Mouse (Mus musculus) left cerebral cortex, adult 11 months (tissue): ENCODE data around the gene Stub1.

ENCODE experiments used
- DNase-seq: peaks from one replicate; pipeline ENCODE4 v3.0.0; 2022; ENCODE audit warnings: low spot score

Stub1 gene

DNA sequence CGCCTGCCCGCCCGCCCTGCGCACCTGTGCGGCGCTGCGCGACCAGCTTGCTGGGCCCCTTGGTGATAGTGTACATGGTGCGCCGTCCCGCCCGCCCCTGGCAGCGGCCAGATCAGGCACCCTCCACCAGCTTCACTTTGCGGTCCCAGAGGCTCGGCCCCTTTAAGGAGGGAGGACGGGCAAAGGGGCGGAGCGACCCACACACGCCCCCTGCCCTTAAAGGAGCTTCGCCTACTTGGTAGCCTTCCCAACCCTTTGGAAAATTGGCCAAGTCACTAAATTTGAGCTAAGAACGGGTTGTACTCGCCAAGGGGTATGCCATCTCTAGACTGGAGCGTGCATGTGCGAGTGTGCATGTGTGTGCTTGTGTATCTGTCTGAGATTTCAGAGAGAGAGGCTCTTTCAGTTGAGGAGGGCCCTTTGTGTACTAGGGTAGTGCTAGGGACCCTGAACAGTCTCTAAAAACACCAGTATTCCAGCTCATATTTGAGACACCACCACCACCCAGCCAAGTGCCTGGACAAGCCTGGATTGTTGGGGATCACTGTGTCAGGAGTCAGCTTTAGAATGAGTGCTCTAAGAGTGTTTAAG is 35.5 kb upstream of the Stub1 start, which contains the start of gene Mcrip2:
Gene Mcrip2, minus strand, starts transcription at position 164 of the 591 bp plus-strand sequence.
- DNase-seq: peak; percentile 74

DNA sequence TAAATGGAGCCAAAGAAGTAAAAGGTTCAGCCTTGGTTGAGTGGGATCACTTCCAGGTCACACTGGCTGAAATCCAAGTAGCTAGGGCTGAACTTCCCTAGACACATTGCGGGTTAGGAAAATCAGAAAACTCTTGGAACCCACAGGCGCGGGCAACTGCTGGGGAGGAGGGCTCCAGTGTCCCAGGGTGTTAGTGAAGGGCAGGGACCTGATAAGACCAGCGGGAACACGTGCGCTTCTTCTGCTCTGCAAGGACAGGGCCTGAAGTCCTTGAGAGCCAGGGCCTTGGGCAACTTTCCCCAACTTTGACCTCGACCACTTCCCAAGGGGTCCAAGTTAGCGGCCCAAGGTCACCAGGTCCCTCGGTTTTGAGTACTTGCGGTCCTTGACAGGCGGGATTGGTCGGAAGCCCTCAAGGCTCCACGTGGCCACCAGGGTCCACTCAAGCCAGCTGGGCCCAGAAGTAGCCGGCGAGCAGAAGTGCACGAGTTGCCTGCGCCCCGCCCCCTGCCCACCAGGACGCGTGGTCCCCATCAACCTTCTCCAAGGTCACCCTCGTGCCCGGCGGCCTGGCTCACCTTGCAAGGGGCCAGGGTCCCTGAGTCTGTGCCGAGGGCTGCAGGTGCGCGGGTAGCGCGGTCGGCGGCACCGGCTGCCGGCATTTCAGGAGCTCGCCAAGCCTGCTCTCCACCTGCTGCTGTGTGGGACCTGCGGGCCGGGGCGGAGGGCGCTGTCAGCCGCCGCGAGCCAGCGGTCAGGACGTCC is 34.8 kb upstream of the Stub1 start:
- DNase-seq: no peak

DNA sequence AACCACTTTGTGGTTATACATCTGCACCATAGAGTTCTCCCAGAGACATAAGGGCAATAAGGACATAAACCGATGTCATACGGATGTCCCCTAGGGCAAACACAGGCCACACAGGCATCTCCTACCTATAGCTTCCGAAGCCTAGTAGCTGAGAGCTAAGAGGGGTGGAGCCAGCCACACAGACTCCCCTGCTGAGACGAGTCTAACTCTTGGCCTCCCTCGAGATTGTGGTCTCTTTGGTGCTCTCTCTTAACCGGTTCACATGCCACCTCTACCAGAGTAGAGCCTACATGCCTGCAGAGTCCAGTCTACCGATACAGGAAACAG is 34.3 kb upstream of the Stub1 start:
- no peak for DNase-seq

DNA sequence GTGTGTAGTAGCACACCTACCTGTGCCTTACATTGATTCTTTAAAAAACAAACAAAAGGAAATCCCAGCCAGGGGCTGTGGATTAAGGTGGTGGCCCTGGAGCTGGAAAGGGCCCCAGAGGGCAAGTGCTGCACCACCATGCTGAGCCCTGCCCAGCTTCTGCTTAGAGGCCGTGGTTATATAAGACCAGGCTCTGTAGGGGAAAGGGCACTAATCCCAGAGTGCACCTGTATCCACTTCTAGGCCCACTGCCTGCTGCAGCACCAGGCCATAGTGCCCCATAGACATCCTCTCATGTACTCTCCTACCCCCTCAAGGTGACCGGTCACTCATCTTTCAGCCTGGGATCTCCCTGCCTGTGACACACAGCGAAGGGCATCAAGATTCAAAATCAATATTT is 33.0 kb upstream of the Stub1 start:
- DNase-seq: no peak

DNA sequence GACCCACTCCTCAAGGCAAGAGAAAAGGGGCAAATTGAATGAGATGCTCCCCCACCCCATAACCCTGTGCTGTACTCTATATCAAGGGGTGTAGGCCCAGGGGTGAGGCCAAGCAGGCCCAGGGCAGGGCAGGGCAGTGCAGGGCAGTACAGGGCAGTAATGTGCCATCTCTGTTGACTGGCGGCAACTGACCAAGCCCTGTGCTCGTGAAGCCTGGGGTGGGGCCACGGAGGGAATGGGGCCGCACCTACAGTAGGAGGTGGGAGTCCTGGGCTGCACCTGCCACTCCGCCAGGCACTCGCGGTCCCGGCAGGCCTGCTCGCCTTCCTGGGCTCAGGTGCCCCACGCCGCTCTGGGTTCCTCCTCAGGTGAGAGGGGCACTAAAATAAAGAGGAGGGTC is 32.1 kb upstream of the Stub1 start:
- DNase-seq: no peak

DNA sequence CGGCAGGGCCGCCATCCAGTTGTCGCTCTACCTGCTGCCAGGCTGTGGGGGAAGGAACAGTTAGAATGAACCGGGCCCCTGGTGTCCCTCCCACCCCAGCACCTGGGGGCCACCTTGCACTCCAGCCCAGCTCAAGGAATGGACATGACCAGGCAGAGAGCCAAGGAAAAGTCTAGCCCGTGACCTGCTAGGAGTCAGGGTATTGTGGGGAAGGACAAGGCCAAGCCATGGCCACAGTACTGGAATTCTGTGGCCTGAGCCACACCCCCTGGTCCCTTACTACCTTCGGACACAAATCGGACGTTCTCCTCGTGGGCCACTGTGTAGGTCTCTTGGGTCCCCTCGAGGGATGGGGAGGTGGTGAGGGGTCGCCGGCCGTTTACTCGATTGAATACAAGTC is 31.1 kb upstream of the Stub1 start:
- no peak for DNase-seq

DNA sequence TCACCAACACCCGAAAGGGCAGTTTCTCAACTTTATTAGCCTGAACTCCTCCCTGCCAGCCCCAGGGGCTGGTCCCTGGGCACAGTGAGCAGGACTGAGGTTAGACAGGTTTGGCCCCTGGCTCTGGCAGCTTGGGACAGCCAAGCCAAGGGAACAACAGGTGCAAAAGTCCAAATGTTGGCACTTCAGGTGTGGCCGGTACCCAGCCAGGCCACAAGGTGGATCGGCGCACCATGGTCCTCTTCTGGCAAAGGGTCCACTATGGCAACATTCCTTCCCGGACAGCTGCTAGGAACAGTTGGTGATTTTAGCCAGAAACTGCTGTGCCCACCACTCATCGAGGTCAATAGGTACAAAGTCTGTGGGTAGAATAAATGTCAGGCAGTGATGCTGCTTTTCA is 30.5 kb upstream of the Stub1 start:
- no peak for DNase-seq

DNA sequence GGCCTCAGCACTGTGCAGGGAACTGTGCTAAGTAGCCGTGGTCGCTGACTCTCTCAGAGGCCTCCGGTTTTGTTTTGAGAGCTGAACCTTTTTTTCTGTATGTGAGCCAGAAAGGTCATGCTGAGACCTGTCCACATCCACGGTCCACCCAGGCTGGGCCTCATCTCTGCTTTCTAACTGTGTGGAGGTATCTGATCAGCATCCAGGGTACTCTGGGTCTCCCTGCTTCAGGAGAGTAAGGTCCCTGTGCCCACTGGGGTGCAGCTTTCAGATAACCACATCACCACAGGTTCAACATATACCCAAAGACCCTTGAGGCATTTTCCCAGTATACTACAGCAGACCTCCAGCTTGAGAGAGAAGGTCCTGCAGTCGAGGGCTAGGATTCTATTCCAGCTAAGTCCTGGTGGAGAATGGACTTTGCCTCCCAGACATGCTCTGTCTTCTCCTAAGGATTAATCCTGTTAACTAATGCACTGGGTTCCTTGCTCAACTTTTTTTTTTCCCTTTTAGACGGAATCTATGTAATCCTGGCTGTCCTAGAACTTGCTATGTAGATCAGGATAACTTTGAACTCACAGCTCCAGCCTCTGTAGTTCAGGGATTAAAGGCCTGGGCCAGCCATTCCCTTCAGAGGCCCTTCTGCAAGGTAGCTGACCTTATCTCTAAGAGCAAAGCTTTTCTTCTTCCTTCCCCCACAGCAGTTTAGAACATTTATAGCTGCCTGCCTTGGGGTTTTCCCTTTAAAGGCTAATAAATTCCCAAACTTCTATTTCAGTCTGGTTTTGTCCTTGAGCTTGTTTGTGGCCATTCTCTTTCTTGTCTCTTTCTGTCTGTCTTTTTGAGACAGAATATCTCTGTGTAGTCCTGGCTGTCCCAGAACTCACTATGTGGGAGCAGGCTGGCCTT is 28.8 kb upstream of the Stub1 start:
- DNase-seq: no peak

DNA sequence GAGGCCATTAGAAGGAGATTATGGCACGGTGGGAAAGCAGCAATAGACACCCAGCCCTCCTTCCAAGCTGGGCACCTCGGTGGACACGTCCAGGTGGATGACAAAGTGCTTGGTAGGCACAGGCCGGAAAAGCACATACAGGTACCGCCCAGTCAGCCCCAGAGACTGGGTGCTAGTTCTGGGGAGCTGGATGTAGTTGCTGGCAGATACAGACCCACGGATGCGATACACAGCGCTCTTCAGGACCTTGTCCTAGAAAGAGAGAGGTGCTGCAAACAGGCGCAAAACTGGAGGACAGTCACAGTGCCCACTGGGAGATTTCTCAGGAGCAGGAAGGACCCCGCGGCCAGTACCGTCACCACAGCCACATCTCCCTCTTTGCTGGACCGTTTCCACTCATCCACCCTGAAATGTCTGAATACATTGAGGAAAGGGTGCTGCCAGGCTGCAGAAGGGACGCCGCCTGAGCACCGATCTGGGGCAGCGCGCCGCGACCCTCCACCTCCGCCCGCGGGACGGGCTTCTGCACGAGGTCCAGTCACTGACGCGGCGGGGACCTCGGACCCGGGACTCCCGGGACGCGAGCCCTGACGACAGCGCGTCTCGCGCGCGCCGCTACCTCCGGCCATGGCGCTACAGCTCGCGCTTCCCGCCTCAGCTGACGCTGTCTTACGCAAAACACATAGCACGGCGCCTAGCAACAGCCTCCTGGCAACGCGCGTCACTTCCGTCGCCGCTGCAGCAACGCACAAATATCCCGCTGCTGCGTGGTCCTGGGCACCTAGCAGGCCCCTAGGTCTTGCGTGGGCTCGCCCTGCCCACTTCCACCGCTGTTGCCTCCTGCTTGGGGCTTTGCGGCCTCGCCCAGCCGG is 27.9 kb upstream of the Stub1 start, which contains the start of gene Wdr90:
Gene Wdr90, minus strand, starts transcription at position 670 of the 872 bp plus-strand sequence.
- peak; percentile 91 for DNase-seq

DNA sequence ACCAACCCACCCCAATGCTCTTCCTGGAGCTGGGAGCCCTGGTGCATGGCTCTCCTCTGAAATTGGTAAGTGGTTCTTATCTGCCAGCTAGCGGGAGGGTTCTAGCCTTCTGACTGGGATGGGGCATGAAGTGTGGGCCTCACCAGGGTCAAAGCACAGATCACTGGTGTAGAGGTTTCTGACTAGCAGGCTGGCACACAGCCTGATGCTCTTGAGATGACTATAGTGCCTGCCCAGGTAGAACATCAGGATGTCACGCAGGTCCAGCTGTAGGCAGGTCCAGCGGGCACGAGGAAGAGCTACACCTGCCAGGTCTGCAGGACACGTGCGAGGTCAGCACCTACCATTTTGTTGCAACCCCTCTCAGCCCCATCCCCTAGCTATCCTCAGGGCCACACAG is 27.0 kb upstream of the Stub1 start:
- DNase-seq: no peak

DNA sequence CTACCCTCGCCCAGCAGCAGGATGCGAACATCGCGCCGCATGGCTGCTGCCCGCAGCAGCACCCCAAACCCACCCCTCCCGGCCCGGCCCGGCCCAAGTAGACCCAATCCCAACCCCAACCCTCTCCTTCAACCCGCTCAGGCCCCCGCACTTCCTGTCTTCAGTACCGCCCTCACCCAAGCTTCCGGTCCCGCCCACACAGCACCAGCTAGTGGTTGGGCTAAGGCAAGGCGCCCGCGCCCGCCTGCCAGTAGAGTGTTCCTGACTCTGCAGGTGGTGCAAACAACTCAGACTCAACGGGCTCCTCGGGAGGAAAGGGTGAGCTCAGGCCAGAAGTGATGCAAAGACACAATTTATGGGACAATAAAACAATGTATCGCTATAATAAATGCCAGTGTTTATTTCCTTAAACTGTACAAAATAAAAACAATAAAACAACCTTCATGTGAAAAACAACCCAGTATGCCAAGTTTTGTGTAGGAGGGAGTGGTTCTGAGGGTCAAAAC is 11.2 kb upstream of the Stub1 start, which contains the start of gene Rhot2:
Gene Rhot2, minus strand, starts transcription at position 456 of the 506 bp plus-strand sequence.
- peak; percentile 90 for DNase-seq

DNA sequence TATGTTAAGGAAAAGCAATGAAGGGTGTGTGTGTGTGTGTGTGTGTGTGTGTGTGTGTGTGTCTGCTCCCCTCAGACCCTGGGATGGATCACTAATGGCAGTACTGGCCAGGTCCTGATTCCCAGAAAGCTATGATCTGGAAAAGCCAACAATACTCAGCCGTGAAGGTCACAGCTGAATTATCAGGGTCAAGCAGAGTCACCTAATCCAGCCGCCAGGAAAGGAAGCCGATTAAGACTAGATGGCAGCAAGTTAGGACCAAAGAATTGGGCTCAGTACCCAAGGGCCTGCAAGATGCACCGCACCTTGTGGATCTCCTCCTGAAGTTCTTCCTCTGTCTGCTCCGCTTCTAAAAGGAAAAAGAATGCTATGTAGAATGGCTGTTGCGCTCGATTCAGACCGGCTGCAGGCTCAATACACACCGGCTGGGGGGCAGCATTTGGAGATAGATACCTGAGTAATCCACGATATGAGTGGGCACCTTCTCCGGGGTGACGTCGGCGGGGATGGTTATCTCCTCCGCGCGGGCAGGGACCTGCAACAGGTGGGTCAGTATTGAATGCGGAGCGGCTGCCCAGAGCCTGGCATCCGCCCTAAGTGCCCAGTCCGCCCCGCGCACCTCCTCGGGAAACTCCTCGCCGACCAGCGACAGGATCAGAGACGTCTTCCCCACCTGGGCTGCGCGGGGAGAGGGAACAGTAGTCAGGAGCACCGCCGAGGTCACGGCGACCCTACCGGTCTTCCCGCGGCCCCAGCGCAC is 10.6 kb upstream of the Stub1 start:
- DNase-seq: no peak

DNA sequence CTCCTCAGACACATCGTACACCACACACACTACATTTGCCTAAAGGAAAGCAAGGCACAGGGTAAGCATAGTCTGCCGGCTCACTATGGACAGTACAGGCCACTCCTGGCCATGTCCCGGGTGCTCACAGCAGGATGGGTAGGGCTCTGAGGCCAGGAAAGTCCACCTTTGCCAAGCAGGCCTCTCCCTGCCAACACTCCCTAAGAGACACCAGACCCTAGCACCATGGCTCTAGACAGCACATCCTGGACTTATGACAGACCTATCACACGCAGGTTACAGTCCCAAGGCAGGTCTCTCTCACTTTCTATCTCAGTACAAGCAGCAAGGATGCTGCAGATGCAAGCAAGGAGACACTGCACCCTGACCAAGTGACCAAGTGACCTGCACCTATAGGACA is 9.9 kb upstream of the Stub1 start:
- DNase-seq: no peak

DNA sequence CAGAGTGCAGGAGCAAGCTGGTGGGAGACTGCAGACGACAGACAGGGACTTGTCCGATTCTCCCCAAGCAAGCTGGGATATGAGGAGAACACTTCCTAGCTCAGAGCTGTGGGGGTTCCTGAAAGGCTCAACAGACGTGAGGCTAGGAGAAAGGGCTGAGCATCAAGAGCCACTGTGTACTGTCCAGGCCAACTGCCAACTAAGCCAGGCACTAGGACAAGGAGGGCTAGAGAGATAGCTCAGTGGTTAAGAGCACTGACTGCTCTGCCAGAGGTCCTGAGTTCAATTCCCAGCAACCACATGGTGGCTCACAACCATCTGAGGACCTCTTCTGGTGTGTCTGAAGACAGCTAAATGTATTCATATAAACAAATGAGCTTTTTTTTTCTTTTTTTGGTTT is 9.3 kb upstream of the Stub1 start:
- no peak for DNase-seq

DNA sequence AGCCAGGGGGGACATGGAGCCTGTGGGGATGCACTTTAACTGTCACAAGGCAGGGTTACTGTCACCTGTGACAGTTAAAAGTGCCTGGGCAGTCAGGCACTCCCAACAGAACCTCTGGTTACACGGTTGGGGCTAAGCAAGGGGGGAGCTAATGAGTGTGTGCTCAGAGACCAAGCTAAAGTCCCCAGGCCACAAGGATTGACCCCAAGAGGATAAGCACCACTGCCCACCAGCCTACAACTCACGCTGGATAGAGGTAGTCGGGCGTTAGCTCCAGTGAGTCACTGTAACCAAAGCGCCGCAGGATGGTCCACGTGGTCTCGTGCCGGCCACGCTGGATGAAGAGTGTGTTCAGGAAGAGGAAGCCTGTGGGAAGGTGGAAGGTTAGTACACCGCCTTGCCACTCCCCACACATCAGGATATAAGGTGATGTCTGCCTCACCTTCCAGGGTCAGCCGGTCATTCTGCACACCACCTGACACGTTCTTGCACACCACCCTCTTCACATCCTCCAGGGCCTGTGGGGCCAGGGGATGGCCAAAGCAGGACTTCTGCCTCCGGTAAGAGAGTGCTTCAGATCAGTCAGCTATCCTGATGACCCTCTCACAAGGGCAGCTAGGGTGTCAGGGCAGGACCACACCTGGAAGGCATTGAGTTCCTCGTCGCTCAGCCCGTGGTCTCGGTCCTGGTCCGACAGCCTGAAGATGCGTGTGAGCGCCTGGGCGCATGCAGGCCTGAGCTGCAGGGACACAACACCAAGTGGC is 8.1 kb upstream of the Stub1 start, which contains the start of gene Gm20683:
Gene Gm20683, minus strand, starts transcription at position 647 of the 764 bp plus-strand sequence.
- DNase-seq: no peak

DNA sequence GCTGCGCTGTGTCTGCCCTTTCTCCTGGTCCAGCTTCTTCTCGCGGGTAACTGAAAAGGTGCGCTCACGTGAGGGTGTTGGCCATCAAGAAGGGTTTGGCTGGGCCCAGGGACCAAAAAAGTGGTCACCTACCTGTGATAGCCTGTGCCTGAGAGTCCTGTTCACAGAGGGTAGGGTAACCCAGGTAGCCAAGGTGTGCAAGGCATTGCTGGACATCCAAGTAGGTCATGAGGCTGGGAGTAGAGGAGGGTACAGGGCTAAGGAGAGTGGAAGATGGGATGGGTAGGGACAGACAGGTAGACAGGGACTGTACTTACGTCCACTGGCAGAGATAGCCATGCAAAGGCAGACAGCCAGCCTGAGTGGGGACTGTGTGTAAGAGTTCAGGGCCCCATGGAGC is 7.3 kb upstream of the Stub1 start:
- no peak for DNase-seq

DNA sequence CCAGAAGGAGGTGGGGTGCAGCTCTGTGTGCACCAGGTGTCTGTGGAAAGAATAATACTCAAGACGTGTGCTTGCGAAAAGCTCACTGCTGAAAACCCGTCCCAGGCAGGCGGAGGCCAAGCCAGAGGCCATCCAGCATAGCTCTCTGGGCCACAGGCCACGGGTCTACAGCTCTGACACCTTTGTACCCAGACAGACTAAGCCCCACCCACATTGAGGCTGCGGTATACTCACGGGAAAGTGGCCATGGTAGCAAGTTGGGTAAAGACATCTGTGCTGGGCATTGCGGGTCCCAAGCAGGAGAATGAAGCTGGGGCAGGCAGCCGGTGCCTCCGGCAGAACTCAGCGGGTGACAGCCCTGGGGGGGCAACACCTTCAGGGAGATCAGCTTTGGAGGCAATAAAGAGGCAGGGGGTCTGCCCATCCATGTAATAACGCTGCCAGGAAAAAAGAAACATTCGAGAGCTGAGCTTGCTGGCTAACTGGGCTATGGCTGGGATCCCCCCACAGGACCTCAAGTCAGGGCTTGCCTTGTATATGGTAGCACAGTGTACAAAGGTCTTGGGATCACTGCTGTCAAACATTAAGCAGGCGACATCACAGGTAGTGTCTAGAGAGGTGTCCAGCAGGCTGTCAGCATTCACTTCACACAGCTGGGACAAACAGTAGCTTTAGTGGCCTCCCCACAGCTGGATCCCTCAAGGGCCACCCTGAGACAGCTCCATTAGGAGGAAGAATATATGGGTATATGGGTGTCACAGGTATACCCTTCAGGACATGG is 6.4 kb upstream of the Stub1 start:
- DNase-seq: no peak

DNA sequence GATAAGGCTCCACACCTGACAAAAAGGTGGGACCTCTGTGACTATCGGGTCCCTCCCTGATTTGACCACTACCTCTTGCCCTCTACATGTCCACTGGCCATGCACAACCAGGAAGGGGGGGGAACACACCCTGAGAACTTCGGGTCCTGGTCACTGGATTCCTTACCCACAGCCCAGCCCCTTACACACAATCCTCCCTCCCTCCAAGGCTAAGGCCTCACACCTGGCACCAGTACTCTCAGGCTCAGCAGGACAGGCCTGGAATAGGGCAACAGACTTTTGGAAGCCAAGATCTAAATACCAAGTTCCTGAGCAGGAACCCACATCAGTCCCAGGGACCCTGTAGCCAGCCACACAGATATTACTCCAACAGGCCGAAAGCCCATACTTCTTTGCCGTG is 5.7 kb upstream of the Stub1 start:
- no peak for DNase-seq

DNA sequence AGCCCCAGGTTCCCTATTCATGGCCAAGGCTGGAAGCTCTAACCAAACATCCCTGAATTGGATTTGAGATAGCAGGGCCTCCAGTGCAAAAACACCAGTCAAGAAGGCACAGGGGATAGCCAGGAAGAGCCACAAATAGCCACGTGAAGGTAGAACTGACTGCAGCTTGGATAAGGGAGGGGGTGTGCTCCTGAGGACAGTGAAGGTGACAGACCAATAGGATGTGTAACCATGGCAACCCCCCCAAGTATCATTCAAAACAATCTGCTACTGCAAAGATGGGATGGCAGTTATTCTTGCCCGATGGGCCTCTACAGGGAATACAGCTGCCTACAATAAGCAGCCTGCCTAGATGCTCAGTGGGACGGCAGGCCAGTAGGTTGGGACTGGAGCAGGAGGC is 4.3 kb upstream of the Stub1 start:
- DNase-seq: no peak
